Mouse (Mus musculus): ENCODE measurements around the gene Isca1. TPM values are rescaled to one million over a fixed set of nuclear protein-coding genes. Genes with fewer than 3 reads are reported as not detected.
"Not testable (repeated sequence)": the region's sequence is repeated elsewhere in the genome, so short reads cannot be mapped to it uniquely, and the experiment has no call there.

Isca1 gene
- total RNA-seq, 2 experiments from 2014 or later: 172 to 190 TPM

DNA sequence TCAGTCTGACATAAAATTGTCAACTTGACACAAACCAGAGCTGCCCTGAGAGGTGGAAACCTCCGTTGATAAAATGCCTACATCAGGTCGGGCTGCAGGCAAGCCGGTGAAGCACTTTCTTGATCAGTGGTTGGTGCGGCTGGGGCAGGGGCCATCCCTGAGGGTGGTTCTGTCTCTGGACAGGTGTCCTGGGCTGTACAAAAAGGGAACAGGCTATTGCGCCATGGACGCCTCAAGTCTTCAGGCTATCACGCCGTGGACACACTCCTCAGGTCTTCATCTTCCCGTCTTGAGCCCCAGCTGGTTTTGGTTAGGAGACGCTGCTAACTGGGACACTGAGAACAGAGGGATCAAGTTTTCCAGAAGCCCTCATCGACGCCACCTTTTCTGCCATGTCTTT, 19.3 kb downstream of the Isca1 start:
- no peak for DNase-seq (ENCODE audit: low spot score)

DNA sequence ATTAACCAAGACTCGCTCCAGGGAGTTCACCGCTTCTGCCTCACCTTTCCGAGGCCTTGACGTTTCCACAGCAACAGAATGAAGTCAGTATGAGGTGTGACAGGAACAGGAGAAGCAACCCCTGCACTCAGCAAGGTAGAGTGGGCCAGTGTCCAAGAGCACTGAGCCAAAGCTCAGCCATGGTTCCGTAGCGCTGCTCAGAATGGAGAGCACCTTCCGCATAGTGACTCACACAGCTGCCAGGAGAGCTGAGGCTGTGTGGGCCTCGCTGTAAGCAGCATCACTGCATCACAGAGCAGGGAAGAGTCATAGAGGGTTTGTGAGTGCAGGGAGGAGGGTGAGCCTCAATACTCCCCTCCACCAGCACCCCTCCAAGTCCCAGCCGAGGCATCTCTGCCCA, 22.9 kb downstream of the Isca1 start, which contains the start of gene 1700014D04Rik:
Gene 1700014D04Rik (minus strand): TSS at position 42 of the 400 bp plus-strand sequence.
- DNase-seq (ENCODE audit: low spot score): no peak

DNA sequence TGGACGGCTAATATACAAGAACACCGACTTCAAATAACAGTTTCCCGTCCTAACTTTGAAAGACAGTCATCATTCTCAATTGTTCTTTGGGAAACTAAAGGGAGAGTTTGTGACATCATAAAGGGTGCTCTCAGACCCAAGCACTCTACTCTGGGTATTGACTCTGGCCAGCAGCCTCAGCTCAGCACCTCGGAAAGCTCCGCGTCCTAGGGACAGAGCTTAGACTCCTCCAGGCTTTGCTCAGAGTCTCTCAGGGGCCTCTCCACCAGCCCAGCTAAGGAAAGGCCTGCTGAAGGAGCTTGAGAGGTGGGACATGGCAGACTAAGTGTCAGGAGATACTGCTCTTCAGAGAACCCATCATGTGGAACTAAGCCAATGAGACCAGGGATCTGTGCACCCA, 23.4 kb downstream of the Isca1 start:
- no peak for DNase-seq (ENCODE audit: low spot score)

DNA sequence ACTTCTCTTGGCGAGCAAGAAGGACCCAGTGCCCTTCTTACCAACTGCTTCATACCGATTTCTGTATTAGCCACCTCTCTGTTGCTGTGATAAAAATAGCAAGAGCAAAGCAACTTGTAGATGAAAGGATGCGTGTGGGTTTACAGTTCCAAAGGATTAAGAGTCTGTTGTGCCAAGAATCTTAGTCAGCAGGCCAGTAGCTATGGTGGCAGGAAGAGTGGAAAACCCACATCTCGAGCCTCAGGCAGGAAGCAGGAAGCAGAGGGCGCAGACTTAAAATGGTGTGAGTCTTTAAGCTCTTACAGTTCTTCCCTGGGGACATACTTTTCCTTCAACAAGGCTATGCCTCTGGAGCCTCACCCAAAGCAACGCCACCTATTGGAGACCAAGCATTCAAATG, 24.1 kb downstream of the Isca1 start:
- no peak for DNase-seq (ENCODE audit: low spot score)

DNA sequence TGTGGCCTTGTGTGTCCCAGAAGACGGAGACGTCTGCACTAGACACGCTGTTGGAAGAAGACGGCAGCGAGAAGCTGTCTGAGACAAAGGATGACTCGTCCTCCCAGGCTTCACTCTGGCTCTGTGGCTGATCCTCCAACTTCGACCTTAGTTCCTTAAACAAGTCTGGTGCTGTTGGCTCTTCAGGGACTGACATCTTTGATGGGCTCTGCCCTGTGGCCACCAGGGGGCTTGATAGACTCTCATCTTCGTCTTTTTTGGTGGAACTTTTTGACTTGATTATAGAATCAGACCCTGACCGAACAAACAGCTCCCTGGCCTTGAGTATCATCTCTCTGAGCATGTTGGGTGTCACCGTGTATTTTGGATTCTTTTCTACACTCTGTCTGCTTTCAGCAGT, 27.9 kb downstream of the Isca1 start:
- peak; percentile 11 for DNase-seq (ENCODE audit: low spot score)

DNA sequence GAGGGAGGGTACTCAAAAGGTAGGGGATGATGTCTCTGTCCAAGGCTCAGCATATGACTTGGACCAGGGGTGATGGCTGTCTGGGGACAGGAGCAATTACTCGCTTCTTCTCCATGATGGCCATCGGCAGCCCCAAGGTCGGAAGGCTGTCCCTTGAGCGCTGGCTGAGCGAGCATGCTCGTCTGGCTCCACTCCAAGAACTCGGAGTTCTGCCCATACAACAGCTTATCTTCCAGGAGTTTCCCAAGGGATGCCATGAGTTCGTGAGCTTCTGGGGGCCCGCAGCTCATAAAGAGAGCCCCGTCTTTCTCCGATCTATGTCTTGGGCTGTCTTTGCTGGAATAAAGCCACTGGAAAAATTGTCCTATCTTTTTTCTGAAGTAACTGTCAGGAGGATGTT, 28.5 kb downstream of the Isca1 start:
- DNase-seq (ENCODE audit: low spot score): peak; percentile 53

DNA sequence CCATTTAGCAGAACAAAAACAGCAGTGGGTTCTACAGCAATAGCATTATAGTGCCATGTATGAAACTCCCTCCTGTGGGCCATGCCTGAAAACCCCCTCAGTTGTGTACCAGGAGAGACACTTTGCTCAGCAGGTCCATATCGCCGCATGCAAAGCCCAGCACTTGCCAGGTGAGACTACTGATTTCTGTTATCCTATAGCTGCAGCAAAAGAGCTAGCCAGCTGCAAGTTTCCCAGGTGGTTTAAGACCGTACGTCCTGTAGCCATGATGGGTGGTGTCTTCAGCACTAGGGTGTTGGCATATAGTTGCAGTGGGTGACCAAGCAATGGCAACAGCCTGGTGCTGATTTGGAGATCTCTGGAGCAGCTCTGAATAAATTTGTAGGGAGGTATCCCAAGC, 30.2 kb downstream of the Isca1 start:
- DNase-seq (ENCODE audit: low spot score): no peak

DNA sequence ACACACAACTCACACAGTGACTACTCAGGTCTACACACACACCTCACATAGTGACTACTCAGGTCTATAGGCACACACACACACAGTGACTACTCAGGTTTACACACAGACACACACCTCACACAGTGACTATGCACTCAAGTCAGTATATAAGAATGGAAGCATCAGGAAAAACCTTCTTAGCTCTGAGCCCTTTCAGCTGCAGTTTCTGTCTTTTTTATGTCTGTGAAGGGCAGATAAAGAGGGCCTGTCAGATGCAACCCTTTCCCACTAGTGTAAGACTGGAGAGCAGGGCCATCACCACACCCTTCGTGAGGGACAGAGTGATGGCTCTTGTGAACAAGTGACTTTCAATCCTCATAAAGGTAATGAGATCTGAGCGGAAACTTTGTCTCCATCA, 31.2 kb downstream of the Isca1 start:
- DNase-seq (ENCODE audit: low spot score): no peak

DNA sequence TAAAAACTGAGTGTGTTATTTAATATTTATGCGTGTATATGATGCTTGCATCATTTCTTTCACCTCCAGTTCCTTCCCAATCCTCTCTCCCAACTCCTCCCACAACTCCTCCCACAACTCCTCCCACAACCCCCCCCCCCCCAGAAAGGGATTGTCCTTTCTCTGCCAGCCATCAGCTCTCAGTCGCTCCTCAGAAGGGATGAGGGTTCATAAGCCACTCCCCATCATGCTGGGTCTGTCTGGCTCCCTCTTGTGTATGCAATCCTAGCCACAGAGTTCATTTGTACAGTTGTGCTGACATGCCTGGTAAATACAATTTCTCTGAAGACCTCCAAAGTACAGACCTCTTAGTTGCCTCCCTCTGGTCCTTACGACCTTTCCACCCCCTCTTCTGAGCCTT, 34.4 kb downstream of the Isca1 start:
- no peak for DNase-seq (ENCODE audit: low spot score)

DNA sequence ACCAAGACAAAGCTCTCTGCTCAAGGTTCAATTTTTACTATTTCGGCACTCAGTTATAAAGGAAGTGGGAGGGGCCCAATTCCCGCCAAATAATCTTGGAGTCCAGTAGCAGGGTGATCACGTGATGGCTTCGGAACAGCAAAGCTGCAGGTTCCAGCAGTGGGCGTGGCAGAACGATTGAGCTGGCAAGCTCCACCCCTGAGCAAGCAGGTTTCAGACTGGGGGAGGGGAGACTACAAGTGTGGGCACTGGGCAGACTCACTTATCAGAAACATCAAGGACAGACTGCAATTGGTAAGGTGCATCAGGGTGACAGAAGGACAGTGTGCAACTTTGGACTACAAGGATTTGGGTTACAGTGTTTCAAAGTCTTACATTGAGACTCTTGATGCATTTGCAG, 35.3 kb downstream of the Isca1 start:
- not testable (repeated sequence) for DNase-seq (ENCODE audit: low spot score)

DNA sequence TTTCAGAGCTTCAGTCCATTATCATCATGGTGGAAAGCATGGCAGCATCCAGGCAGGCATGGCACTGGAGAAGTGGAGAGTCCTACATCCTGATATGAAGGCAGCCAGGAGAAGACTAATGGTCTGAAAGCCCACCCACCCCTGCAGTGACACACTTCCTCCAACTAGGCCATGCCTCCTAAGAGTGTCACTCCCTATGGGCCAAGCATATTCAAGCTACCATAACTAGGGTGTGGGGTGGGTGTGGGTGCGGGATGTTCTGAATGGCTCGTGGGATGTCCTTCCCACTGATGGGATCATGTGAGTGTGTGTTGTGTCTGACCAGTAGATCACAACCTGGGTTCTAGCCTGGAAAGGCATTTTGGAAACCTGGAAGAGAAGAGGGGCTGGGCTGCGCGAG, 35.7 kb downstream of the Isca1 start:
- DNase-seq (ENCODE audit: low spot score): no peak

DNA sequence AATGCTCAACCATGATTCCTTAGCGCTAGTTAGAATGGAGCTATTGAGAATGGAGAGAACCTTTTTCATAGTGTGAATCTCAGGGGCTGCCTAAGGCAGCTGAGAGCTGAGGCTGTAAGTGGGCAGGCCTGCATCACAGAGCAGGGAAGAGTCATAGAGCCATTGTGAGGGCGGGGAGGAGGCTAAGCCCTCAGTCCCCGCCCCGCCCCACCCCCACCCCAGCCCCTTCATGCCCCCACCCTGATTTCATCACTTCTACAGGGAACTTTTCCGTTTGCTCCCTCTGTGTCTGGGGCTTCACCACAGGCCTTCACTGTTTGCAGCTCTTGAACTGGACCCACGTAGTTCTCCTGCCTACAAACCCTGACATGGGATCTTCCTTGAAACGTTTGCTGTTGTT, 38.0 kb downstream of the Isca1 start, which contains the start of gene Spata31d1d:
Gene Spata31d1d (minus strand): TSS at position 101 of the 400 bp plus-strand sequence.
- DNase-seq (ENCODE audit: low spot score): no peak

DNA sequence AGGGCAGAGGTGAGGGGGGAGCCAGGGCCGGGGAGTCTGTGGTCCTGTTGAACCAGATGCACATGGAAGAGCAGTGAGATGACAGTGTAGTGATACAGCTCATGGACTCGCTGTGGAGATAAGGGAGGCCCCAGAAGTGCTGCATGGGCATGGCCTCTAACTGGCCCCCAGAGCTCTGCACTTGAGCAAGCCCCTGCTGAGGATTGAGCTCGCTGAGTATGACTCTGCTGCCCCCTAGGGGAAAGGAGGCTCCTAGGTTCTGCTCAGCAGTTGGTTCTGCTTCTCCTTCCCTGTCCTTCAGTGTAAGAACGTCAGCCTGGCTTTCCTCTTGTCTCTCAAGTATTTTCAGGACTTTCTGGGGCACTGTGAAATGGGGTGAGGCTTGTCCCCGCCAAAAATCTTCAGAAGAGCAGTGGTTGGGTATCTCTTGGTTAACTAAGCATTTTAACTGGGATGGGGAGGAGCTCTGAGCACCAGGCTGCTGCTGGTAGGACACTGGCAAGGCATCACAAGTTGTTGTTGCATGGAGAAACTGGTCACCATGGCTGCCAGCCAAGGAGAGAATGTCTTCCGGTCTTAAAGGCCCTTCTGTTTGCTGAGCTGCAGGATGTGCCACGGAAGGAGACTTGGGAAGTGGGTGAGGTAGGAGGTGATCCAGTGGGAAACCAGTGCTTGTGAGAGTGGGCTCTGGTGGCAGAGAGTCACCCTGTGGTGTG, 41.1 kb downstream of the Isca1 start:
- DNase-seq (ENCODE audit: low spot score): peak; percentile 80

DNA sequence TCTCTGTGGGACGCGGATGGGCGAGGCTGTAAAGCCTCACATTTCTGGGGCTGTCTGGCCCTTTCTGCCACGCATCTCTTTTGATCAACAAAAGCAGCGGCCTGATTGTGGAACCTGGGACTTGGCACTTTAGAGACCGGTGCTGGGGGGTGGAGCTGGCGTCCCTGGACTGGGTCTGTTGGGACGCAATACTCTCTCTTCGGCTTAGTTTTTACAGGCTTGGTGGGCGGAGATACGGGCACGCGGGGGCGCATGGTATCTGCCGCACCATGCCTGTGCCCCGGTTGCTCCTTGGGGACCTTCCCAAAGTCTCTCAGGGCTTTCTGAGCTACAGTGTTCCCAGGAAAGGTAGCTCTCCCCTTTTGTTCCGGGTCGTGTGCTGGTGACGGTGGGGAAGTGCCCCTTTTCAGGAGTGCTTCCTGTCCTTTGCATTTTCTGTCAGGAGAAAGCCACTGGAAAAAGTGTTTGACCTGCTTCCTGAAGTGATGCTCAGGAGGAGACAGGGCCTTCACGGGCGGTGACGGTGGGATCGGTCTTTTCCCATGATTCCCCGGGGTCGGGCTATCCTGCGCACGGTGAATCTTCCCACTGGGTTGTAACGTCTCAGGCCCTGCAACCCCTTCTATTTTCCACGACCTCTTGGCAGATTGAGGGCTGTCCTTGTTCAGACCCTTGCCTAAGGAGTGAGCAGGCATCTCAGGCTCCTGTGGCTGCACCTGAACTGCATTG, 43.3 kb downstream of the Isca1 start:
- DNase-seq (ENCODE audit: low spot score): no peak

DNA sequence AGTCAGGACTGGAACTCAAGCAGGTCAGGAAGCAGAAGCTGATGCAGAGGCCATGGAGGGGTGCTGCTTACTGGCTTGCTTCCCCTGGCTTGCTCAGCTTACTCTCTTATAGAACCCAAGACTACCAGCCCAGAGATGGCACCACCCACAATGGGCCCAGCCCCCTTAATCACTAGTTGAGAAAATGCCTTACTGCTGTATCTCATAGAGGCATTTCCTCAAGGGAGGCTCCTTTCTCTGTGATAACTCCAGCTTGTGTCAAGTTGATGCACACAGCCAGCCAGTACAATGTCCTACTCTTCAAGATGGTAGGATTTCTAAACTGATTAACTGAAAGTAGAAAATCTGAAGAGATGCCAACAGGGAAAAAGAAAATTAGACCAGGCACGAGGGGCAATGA, 47.5 kb downstream of the Isca1 start:
- DNase-seq (ENCODE audit: low spot score): not testable (repeated sequence)

DNA sequence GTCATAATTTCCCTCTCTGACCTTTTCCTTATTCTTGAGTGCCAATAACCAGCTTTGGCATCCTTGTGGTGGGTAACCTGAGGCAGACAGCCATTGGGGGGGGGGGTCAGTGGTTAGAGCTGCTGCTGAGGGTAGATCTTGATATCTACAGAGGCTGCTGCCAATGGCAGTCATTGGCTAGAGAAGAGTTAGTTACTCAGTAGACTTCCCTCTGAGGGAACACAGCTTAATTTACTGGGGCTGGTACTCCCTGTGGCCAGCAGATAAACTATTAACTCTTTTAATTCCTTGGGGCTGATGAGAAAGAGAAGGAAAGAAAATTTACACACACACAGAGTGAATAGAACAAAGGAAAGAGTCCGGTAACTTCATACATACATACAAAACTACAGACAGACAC, 50.1 kb downstream of the Isca1 start:
- no peak for DNase-seq (ENCODE audit: low spot score)

DNA sequence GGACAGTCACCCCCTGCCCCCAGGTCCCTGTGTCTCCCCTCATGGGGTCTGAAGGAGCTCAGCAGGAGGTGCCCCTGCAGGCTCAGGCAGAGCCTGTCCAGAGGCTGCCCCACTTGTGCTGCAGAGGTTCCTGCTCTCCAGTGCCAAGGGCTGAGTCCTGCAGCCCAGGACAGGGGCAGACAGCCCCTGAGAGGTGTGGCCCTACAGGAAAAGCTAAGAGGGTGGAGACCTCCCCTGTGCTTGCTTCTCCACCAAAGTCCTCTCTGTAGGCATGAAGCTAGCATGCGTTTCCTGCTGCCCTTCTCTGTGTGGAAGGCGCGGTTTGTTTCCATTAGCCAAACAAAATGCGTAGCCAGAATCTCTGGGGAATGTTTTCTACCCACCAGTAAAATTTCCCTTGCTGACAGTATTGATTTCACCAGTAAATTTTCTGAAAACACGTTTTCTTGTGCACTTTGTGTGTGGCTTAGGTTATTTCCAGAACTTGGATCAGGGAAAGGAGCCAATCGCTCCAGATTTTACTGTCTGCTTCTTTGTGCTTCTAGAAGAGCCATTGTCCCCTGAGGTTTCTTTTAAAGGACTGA, 50.7 kb downstream of the Isca1 start:
- DNase-seq (ENCODE audit: low spot score): not testable (repeated sequence)

DNA sequence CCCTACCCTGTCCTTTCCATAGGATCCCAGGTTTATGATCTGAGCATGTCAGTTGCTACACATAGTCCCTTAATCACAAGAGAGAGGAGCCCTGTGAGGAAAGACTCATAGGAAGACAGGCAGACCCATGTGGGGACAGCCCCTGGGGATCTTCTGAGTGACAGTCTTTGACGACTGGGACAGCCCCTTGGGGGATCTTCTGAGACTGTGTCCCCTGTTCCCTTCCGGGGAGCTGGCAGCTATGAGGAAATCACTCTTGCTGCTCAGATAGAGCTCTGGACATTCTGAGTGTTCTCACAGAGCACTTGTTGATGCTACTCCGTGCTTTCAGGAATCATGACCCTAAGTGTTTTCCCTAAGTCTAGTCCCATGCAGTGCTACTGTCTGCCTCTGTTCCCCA, 55.9 kb downstream of the Isca1 start:
- DNase-seq (ENCODE audit: low spot score): no peak

DNA sequence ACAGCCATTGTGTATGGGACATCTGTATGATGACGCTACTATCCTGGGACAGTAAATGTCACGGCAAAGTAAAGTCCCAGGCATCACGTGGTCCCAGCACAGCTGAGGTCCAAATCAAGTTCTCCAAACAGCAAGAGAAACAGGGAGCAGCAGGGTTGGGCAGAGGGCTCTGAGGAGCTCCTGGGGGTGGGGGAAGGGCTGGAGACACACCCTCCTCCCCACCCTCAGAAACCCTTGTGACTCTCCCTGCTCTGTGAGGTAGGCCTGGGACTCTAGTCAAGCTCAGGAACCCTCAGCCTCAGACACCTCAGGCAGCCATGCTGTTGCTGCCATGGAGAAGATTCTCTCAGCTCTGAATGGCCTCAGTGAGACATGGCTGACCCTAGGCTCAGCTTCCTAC, 57.6 kb downstream of the Isca1 start, which contains the start of gene Spata31d1b:
Gene Spata31d1b (plus strand): TSS at position 301 of the 400 bp plus-strand sequence.
- DNase-seq (ENCODE audit: low spot score): not testable (repeated sequence)

DNA sequence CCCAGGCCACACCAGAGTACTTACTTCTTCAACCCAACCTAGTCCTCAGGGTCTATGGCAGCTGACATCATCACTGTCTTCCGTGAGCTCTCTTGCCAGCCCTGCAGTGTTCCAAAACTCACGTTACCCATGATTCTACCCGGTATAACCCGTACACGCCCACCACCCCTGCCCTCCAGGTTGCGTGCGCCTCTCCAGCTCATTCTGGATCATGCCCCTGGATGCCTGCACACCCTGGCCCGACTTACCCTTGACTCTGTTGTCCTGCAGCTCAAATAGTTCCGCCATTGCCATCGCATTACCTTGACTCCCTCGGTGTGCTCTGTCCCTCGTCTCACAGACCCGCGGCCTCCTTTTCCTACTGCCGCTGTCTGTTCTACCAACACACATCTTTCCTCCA, 59.4 kb downstream of the Isca1 start, which contains the start of gene Spata31d1a:
Gene Spata31d1a (minus strand): TSS at position 101 of the 400 bp plus-strand sequence.
- DNase-seq (ENCODE audit: low spot score): no peak

All from gastrocnemius, adult 18-20 months (tissue).